Mouse (Mus musculus) layer of hippocampus, postnatal 10 days (tissue): ENCODE results near the gene Slc29a1. TPM values are rescaled to one million over a fixed set of nuclear protein-coding genes. Genes with fewer than 3 reads are reported as not detected.

ENCODE experiments used
- DNase-seq, 2 experiments: peaks; one replicate each; pipeline ENCODE4 v3.0.0; 2021; ENCODE audit warnings: low spot score in 2 of 2
- total RNA-seq, 2 experiments: library from RNA; stranded (reverse); gene quantifications; 2 replicates each; pipeline ENCODE4 v1.2.3; 2021

The Slc29a1 gene
- total RNA-seq, 2 experiments from 2014 or later: 27.1 to 37.0 TPM

- DNase-seq: no peak
Observed at GRCm38 (mm10) chr17:45554420-45554819, 45.0 kb downstream of the Slc29a1 start.

GRCm38 (mm10) chr17:45553065-45553464 is 46.3 kb downstream of the Slc29a1 start:
- no peak for DNase-seq

- DNase-seq: peak; percentile 89 to 91
Observed at GRCm38 (mm10) chr17:45551816-45552451, 47.5 kb downstream of the Slc29a1 start.

GRCm38 (mm10) chr17:45551249-45551796 is 48.1 kb downstream of the Slc29a1 start:
- DNase-seq: no peak

- no peak for DNase-seq
Observed at GRCm38 (mm10) chr17:45550253-45550652, 49.2 kb downstream of the Slc29a1 start.

- peak; percentile 65 to 80 for DNase-seq
Observed at GRCm38 (mm10) chr17:45549617-45550181, 49.7 kb downstream of the Slc29a1 start, which contains the start of gene Tmem151b. Gene Tmem151b (minus strand): TSS chr17:45549677.

GRCm38 (mm10) chr17:45548541-45549512 is 50.6 kb downstream of the Slc29a1 start:
- peak; percentile 67 to 74 for DNase-seq

GRCm38 (mm10) chr17:45547461-45548190 is 51.8 kb downstream of the Slc29a1 start:
- DNase-seq: no peak

GRCm38 (mm10) chr17:45546941-45547340 is 52.5 kb downstream of the Slc29a1 start:
- no peak for DNase-seq

- no peak for DNase-seq
Observed at GRCm38 (mm10) chr17:45545278-45545961, 54.0 kb downstream of the Slc29a1 start.

GRCm38 (mm10) chr17:45544873-45545277 is 54.5 kb downstream of the Slc29a1 start:
- no peak for DNase-seq

- no peak for DNase-seq
Observed at GRCm38 (mm10) chr17:45544001-45544872, 55.2 kb downstream of the Slc29a1 start.

GRCm38 (mm10) chr17:45543115-45543514 is 56.3 kb downstream of the Slc29a1 start:
- no peak for DNase-seq

- DNase-seq: no peak
Observed at GRCm38 (mm10) chr17:45542705-45543104, 56.7 kb downstream of the Slc29a1 start.

GRCm38 (mm10) chr17:45542129-45542528 is 57.3 kb downstream of the Slc29a1 start:
- no peak for DNase-seq

GRCm38 (mm10) chr17:45539664-45540063 is 59.7 kb downstream of the Slc29a1 start:
- DNase-seq: no peak

- DNase-seq: no peak
Observed at GRCm38 (mm10) chr17:45538394-45538793, 61.0 kb downstream of the Slc29a1 start.

GRCm38 (mm10) chr17:45536264-45536663 is 63.1 kb downstream of the Slc29a1 start:
- no peak for DNase-seq
